Mouse (Mus musculus) monocyte, adult 2 months (primary cell): Measurements from ENCODE around the gene Ep300.
"Not testable (repeated sequence)": the region's sequence is repeated elsewhere in the genome, so short reads cannot be mapped to it uniquely, and the experiment has no call there.

Experiments
- DNase-seq, 2 experiments: peaks; one replicate each; pipeline ENCODE4 v3.0.0; 2022; ENCODE audit warnings: low spot score in 2 of 2, low read depth in 1 of 2

Gene Ep300

GRCm38 (mm10) chr15:81700601-81701000 lies 115.5 kb downstream of the Ep300 start:
- DNase-seq = no peak

GRCm38 (mm10) chr15:81701350-81701749 lies 116.2 kb downstream of the Ep300 start:
- not testable (repeated sequence) for DNase-seq
